Mouse (Mus musculus) E14TG2a.4 (cell line): ENCODE measurements around the gene Mvd.

Experiments
- CTCF ChIP-seq: conservative IDR thresholded peaks from 2 replicates; pipeline ENCODE4 v1.5.1; 2014; ENCODE audit warnings: low read length
- POU5F1 ChIP-seq: IDR thresholded peaks from 2 replicates; pipeline ENCODE4 v1.6.1; 2014; ENCODE audit warnings: low read length, borderline replicate concordance

DNA sequence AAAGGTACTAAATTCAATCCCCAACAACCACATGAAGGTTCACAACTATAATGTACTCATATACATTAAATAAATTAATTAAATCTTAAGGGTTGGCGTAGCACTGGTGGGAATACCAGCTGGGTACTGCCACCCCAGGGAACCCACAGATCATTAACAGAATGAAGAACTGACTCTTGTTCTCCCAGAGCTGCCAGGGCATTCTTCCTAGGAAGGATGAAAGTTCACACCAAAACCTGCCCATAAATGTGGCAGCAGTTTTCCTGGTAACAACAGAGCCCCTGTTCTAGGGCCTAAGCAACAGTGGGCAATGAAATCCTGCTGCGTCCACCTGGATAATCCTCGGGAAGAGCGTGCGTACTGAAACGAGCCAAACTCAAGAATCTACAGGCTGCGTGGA lies 866 bp downstream of the Mvd start:
- TF ChIP-seq CTCF: no peak
- no peak for TF ChIP-seq POU5F1
